Mouse (Mus musculus): Measurements from ENCODE around the gene Olfr625-ps1. TPM values are rescaled to one million over a fixed set of nuclear protein-coding genes. Genes with fewer than 3 reads are reported as not detected.
"Not testable (repeated sequence)": the region's sequence is repeated elsewhere in the genome, so short reads cannot be mapped to it uniquely, and the experiment has no call there.

The Olfr625-ps1 gene
- total RNA-seq (2017): not detected in 2 replicates

DNA sequence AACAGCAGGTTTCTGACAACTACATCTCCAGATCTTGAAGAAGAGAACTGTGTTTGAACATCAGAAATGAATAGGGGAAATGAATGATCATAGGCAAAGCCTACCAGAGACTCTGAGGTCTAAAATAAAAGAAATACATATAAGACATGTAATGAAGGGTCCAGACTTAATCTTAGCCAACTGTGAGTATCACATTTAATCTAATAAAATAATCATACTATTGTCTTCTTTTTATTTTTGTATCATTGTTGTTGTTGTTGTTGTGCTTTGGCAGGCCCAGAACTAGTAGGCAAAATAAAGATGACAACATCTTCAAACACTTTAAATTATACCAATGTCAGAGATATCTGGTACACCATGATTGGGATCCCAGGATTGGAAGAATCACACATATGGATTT, at the start of gene Olfr625-ps1:
Gene Olfr625-ps1 (plus strand): TSS at position 301 of the 400 bp plus-strand sequence.
- ATAC-seq (replicated peaks in 1 of 2; ENCODE audit: insufficient read depth in 1 of 2, low FRiP score in 2 of 2, low TSS enrichment in 1 of 2, low read depth in 1 of 2, poor library complexity in 2 of 2, severe bottlenecking in 2 of 2): no peak

DNA sequence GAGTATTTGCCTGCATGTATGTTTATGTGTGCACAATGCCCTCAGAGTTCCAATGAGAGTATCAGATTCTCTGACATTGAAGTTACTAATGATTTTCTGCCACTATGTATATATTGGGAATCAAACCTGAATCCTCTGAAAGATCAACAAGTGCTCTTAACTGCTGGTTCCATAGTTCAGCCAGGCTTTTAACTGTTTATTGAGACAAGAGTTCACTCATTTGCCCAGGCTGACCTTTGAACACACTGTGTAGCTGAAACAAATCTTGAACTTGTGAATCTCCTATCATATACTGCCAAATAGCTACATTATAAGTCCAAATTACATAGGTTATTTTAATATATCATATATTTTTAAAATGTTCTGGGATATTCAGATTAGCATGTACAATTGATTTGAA, 45.7 kb upstream of the Olfr625-ps1 start:
- no peak for ATAC-seq (replicated peaks in 1 of 2; ENCODE audit: insufficient read depth in 1 of 2, low FRiP score in 2 of 2, low TSS enrichment in 1 of 2, low read depth in 1 of 2, poor library complexity in 2 of 2, severe bottlenecking in 2 of 2)

DNA sequence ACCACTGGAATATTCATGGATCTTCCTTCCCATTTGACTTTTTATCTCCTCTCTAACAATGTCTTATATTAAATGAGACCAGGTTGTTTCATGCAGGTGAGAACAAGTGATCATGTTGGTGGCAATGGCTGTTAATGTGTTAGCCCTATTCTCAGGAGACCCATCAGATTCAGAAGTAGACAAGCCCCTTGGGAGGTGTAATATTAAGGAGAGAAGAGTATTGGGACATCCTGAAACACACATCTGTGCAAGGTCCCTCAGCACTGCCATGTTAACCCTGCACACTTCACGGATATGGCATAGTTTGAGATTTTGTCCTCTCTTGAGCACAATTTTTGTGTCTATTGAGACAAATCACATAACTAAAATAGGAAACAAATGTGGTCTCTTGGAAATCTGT, 39.9 kb upstream of the Olfr625-ps1 start, which contains the start of gene Olfr622:
Gene Olfr622 (minus strand): TSS at position 101 of the 400 bp plus-strand sequence.
- ATAC-seq (replicated peaks in 1 of 2; ENCODE audit: insufficient read depth in 1 of 2, low FRiP score in 2 of 2, low TSS enrichment in 1 of 2, low read depth in 1 of 2, poor library complexity in 2 of 2, severe bottlenecking in 2 of 2): no peak

GRCm38 (mm10) chr7:103644070-103644469, 38.5 kb upstream of the Olfr625-ps1 start:
- ATAC-seq (replicated peaks in 1 of 2; ENCODE audit: insufficient read depth in 1 of 2, low FRiP score in 2 of 2, low TSS enrichment in 1 of 2, low read depth in 1 of 2, poor library complexity in 2 of 2, severe bottlenecking in 2 of 2): no peak

- no peak for ATAC-seq (replicated peaks in 1 of 2; ENCODE audit: insufficient read depth in 1 of 2, low FRiP score in 2 of 2, low TSS enrichment in 1 of 2, low read depth in 1 of 2, poor library complexity in 2 of 2, severe bottlenecking in 2 of 2)
Observed at GRCm38 (mm10) chr7:103663598-103663997, 18.9 kb upstream of the Olfr625-ps1 start, which contains the start of gene Olfr623. Olfr623 (minus strand) TSS chr7:103663698.

GRCm38 (mm10) chr7:103671091-103671490, 11.4 kb upstream of the Olfr625-ps1 start, which contains the start of gene Olfr624:
Olfr624 (minus strand) TSS chr7:103671191.
- ATAC-seq (replicated peaks in 1 of 2; ENCODE audit: insufficient read depth in 1 of 2, low FRiP score in 2 of 2, low TSS enrichment in 1 of 2, low read depth in 1 of 2, poor library complexity in 2 of 2, severe bottlenecking in 2 of 2): no peak

- ATAC-seq (replicated peaks in 1 of 2; ENCODE audit: insufficient read depth in 1 of 2, low FRiP score in 2 of 2, low TSS enrichment in 1 of 2, low read depth in 1 of 2, poor library complexity in 2 of 2, severe bottlenecking in 2 of 2): no peak
Observed at GRCm38 (mm10) chr7:103699469-103699868, 16.9 kb downstream of the Olfr625-ps1 start.

GRCm38 (mm10) chr7:103712024-103712423, 29.5 kb downstream of the Olfr625-ps1 start:
- ATAC-seq (replicated peaks in 1 of 2; ENCODE audit: insufficient read depth in 1 of 2, low FRiP score in 2 of 2, low TSS enrichment in 1 of 2, low read depth in 1 of 2, poor library complexity in 2 of 2, severe bottlenecking in 2 of 2): peak in 1 of 2 experiments; percentile 53; a peak in 1 of 4 replicates

DNA sequence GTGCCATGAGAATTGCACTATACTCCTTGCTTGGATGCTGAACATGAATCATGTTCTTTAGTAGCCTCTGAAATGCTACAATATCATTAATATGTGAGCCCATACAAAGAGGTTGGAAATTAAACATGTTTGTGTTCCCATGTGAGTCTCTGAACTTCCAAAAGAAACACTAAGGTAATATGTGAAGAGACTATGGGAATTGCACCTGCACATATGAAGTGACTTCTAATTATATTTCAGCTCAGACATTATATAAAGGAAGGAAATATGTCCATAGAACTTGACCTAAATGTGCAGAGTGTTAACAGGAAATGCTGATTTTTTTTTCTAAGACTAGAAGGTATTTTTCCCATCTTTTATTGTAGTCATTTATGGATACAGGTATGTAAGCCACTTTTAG, 31.9 kb downstream of the Olfr625-ps1 start, which contains the start of gene Olfr243:
Gene Olfr243 (plus strand): TSS at position 301 of the 400 bp plus-strand sequence.
- ATAC-seq (replicated peaks in 1 of 2; ENCODE audit: insufficient read depth in 1 of 2, low FRiP score in 2 of 2, low TSS enrichment in 1 of 2, low read depth in 1 of 2, poor library complexity in 2 of 2, severe bottlenecking in 2 of 2): no peak

DNA sequence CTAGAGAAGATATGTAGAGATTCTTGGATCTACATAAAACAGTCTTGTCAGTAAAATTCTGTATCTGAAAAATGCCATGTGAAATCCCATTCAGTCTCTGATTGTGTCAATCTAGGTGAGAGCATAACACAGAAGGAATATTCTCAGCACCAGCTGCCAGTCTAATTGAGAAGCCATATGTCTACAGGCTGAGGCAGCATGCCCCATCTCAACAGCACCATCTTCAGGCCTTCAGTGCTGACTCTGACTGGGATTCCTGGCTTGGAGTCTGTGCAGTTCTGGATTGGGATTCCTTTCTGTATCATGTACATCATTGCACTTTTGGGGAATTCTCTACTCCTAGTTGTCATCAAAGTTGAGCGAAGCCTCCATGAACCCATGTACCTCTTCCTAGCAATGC, 33.9 kb downstream of the Olfr625-ps1 start:
- ATAC-seq (replicated peaks in 1 of 2; ENCODE audit: insufficient read depth in 1 of 2, low FRiP score in 2 of 2, low TSS enrichment in 1 of 2, low read depth in 1 of 2, poor library complexity in 2 of 2, severe bottlenecking in 2 of 2): not testable (repeated sequence)

GRCm38 (mm10) chr7:103730074-103730473, 47.6 kb downstream of the Olfr625-ps1 start, which contains the start of gene Olfr628:
Olfr628 (plus strand) TSS chr7:103730374.
- no peak for ATAC-seq (replicated peaks in 1 of 2; ENCODE audit: insufficient read depth in 1 of 2, low FRiP score in 2 of 2, low TSS enrichment in 1 of 2, low read depth in 1 of 2, poor library complexity in 2 of 2, severe bottlenecking in 2 of 2)

Other genes starting within 250 kb of the Olfr625-ps1 start
- not detected in 2 replicates for gene Olfr605, start 237.3 kb upstream of the Olfr625-ps1 start, total RNA-seq (2017)
- not detected in 2 replicates for gene Olfr606, start 233.7 kb upstream of the Olfr625-ps1 start, total RNA-seq (2017)
- gene Olfr607, start 218.6 kb upstream of the Olfr625-ps1 start, total RNA-seq (2017): not detected in 2 replicates
- not detected in 2 replicates for gene Olfr608, start 212.8 kb upstream of the Olfr625-ps1 start, total RNA-seq (2017)
- not detected in 2 replicates for gene Olfr609, start 184.7 kb upstream of the Olfr625-ps1 start, total RNA-seq (2017)
- gene Olfr610, start 170.6 kb upstream of the Olfr625-ps1 start, total RNA-seq (2017): not detected in 2 replicates
- gene Olfr611, start 161.9 kb upstream of the Olfr625-ps1 start, total RNA-seq (2017): not detected in 2 replicates
- gene Olfr612, start 140.0 kb upstream of the Olfr625-ps1 start, total RNA-seq (2017): not detected in 2 replicates
- gene Olfr613, start 134.6 kb upstream of the Olfr625-ps1 start, total RNA-seq (2017): not detected in 2 replicates
- gene Olfr615, start 126.6 kb upstream of the Olfr625-ps1 start, total RNA-seq (2017): not detected in 2 replicates
- gene Olfr616, start 113.6 kb upstream of the Olfr625-ps1 start, total RNA-seq (2017): not detected in 2 replicates
- not detected in 2 replicates for gene Olfr617, start 109.7 kb upstream of the Olfr625-ps1 start, total RNA-seq (2017)
- not detected in 2 replicates for gene Olfr618, start 92.6 kb upstream of the Olfr625-ps1 start, total RNA-seq (2017)
- not detected in 2 replicates for gene Olfr619, start 82.1 kb upstream of the Olfr625-ps1 start, total RNA-seq (2017)
- not detected in 2 replicates for gene Olfr620, start 70.2 kb upstream of the Olfr625-ps1 start, total RNA-seq (2017)
- gene Olfr622, start 40.0 kb upstream of the Olfr625-ps1 start, total RNA-seq (2017): not detected in 2 replicates
- not detected in 2 replicates for gene Olfr623, start 19.0 kb upstream of the Olfr625-ps1 start, total RNA-seq (2017)
- not detected in 2 replicates for gene Olfr624, start 11.5 kb upstream of the Olfr625-ps1 start, total RNA-seq (2017)
- gene Olfr243, start 32.0 kb downstream of the Olfr625-ps1 start, total RNA-seq (2017): not detected in 2 replicates
- not detected in 2 replicates for gene Olfr628, start 47.7 kb downstream of the Olfr625-ps1 start, total RNA-seq (2017)
- gene Olfr629, start 62.2 kb downstream of the Olfr625-ps1 start, total RNA-seq (2017): not detected in 2 replicates
- gene Olfr630, start 74.6 kb downstream of the Olfr625-ps1 start, total RNA-seq (2017): not detected in 2 replicates
- gene Olfr69, start 88.9 kb downstream of the Olfr625-ps1 start, total RNA-seq (2017): not detected in 2 replicates
- 0.88 TPM in 1 of 2 replicates, not detected in the other for gene Olfr68, start 97.0 kb downstream of the Olfr625-ps1 start, total RNA-seq (2017)
- gene Olfr67, start 109.1 kb downstream of the Olfr625-ps1 start, total RNA-seq (2017): not detected in 2 replicates
- 14.9 and 19.7 TPM in 2 replicates for gene Hbb-bt, start 131.3 kb downstream of the Olfr625-ps1 start, total RNA-seq (2017)
- gene Hbb-bs, start 145.4 kb downstream of the Olfr625-ps1 start, total RNA-seq (2017): 47.4 and 80.7 TPM in 2 replicates
- gene Hbb-bh2, start 157.8 kb downstream of the Olfr625-ps1 start, total RNA-seq (2017): not detected in 2 replicates
- not detected in 2 replicates for gene Hbb-bh1, start 160.4 kb downstream of the Olfr625-ps1 start, total RNA-seq (2017)
- not detected in 2 replicates for gene Hbb-y, start 170.5 kb downstream of the Olfr625-ps1 start, total RNA-seq (2017)
- not detected in 2 replicates for gene Olfr66, start 203.5 kb downstream of the Olfr625-ps1 start, total RNA-seq (2017)
- gene Olfr64, start 211.8 kb downstream of the Olfr625-ps1 start, total RNA-seq (2017): not detected in 2 replicates
- gene Olfr65, start 220.8 kb downstream of the Olfr625-ps1 start, total RNA-seq (2017): not detected in 2 replicates
- not detected in 2 replicates for gene Olfr631, start 246.1 kb downstream of the Olfr625-ps1 start, total RNA-seq (2017)